Mouse (Mus musculus): Measurements from ENCODE around the gene Apoc1. TPM values are rescaled to one million over a fixed set of nuclear protein-coding genes. Genes with fewer than 3 reads are reported as not detected.

Apoc1 gene
- total and polyA plus RNA-seq, 2 experiments from 2014 or later, result 2.3 to 14.2 TPM

DNA sequence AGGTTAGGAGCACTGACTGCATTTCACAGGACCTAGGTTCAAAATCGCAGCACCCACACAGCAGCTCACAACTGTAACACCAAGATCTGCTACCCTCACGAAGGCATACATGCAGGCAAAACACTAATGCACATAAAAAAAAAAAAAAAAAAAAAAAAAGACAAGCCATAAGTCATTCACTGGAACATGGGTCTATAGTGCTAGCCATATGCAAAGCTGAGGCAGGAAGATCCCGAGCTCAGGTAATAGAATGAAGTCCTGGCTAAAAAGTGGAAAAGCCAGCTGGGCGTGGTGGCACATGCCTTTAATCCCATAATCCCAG is 7.3 kb upstream of the Apoc1 start:
- Histone ChIP-seq H3K27ac (peak overlapping the region; percentile 78), H3K4me2 (ENCODE audit: low read depth, low read length) (no peak overlapping the region), H3K4me1 (ENCODE audit: insufficient read depth, low read length) (peaks cover 9% of the 10 kb centered on the region), H3K36me3 (ENCODE audit: insufficient read depth, low read length) (peaks cover 5% of the 10 kb centered on the region; the same call in 1 of the 2 replicates), H3K9ac (replicated peaks; ENCODE audit: low read length) (no peak overlapping the region), H3K27me3 (ENCODE audit: insufficient read depth, low read length) (no peaks in the 10 kb centered on the region), H3K9me3 (ENCODE audit: low read length) (no peaks in the 10 kb centered on the region), H3K4me3 (ENCODE audit: low read length) (no peak overlapping the region)
- WGBS, result 77% methylated on average over 4 of the region's 4 CpGs
- no peak for TF ChIP-seq CTCF (IDR thresholded peaks at IDR 0.05; ENCODE audit: low read depth)
- ATAC-seq (no peak), DNase-seq (ENCODE audit: low spot score) (no peak)

DNA sequence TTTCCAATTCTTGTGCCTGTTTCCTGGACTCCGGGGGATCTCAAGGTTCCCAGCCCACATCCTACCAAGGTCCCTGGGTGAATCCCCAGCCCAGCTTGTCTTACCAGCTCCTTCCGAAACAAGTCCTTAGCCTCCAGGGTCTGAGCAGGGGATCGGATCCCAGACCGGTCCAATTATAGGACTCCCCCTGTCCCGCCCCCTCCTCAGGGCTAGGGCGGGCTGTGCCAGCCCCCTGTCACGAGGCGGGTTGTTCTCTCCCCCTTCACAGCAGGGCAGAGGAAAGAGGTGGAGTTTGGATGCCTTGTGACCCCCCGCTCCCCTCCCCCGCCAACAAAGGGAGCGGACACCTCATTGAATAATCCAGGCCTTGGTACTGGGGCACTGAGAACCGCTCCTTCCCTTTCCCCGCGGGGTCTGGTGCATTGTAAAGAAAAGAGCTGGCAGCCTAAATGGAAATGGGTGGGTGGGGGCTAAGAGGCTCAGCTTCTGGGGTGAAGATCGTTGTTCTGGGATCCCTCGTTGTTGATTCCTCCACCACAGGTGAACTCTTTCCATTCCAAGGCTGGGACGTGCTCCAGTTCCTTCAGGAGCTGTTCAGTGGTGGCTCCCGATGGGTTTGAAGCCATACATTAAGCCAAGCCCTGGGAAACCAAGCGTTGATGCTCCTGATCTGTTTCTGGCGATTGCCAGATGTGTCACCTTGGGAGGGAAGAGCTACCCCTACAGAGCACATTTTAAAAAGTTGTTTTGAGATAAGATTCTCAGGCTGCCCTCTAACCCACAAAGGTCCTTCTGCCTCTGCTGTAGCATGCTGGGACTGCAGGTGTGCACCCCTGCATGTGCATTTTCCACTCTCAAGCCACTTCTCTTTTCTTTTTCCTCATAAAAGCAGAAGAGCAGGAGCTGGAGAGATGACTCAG is 6.7 kb upstream of the Apoc1 start, which contains the start of gene Apoe:
Apoe (minus strand) TSS at position 282 of the 920 bp plus-strand sequence.
- H3K4me1 ChIP-seq (ENCODE audit: insufficient read depth, low read length), result peaks cover 9% of the 10 kb centered on the region
- TF ChIP-seq CTCF (IDR thresholded peaks at IDR 0.05; ENCODE audit: low read depth), result 0 out of 2 replicates have a peak, but pooled peaks have one; percentile 15
- H3K9ac ChIP-seq (replicated peaks; ENCODE audit: low read length), result peak within 1 kb of the TSS; percentile 58
- H3K36me3 ChIP-seq (ENCODE audit: insufficient read depth, low read length), result peaks cover 5% of the 10 kb centered on the region; the same call in 1 of the 2 replicates
- peak within 1 kb of the TSS; percentile 78 for H3K27ac ChIP-seq
- H3K4me3 ChIP-seq (ENCODE audit: low read length), result peak within 1 kb of the TSS; percentile 40
- H3K4me2 ChIP-seq (ENCODE audit: low read depth, low read length), result peak within 1 kb of the TSS; percentile 56
- DNase-seq (ENCODE audit: low spot score), result peak; percentile 81
- ATAC-seq, result peak; percentile 88
- H3K9me3 ChIP-seq (ENCODE audit: low read length), result no peaks in the 10 kb centered on the region
- H3K27me3 ChIP-seq (ENCODE audit: insufficient read depth, low read length), result no peaks in the 10 kb centered on the region
- WGBS, result 1% methylated on average over 20 of the region's 20 CpGs

DNA sequence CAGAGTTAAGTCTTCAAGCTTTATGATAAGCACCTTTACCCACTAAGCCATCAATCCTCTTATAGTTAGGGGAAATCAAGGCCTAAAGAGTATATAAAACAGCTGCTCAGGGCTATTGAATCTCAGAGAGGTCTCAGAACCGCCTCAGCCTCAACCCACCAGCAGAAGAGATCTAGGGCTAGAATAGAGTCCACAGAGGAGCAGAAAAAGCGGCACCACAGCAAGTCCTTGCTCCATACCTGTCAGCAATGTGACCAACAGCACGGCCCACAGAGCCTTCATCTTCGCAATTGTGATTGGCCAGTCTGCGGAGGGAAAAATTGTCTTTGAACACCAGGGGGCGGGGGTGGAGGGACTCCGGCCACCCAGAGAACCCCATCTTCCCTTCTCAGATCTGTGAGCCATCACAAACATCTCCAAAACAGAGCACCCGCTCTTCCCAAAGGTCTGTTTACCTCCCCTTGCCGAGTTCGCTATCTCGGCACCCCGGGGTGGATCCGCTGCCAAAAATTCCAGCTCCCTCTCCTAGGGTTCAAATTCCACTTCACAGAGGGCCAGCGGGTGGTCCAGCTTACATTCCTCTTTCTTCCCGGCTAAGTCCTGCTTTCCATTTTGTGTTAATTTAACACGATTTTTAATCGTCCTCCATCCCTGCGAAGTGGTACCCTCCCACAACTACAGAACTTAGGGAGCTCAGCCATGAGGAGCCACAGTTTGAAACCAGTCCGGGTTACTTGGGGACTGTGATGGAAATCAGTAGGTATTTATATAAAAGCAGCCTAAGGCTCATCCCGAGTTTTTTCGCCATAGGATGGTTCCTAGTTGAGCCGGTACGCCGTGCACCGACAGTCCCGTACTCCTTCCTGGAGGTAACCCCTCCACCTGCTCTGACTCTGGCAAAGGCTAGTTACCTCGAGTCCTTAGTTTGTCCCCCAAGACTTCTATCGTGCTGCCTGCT is 5.8 kb upstream of the Apoc1 start:
- peak overlapping the region; percentile 40 for H3K4me3 ChIP-seq (ENCODE audit: low read length)

DNA sequence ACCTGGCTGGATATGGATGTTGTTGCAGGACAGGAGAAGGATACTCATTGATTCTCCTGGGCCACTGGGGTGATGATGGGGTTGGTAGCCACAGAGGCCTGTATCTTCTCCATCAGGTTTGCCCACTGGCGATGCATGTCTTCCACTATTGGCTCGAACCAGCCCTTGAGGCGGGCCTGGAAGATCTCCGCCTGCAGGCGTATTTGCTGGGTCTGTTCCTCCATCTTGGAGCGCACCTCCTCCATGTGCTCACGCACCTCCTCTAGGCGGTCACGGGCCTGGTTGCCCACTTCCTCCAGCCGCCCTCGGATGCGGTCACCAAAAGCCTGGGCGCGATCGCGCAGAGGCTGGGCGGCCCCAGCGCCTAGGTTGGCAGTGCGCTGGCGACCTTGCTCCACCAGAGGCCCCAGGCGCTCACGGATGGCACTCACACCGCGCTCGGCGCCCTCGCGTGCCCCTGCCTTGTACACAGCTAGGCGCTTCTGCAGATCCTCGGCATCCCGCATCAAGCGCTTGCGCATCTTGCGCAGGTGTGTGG is 3.9 kb upstream of the Apoc1 start:
- H3K27ac ChIP-seq, result no peak overlapping the region; the same call in 1 of the 2 replicates
- peaks cover 9% of the 10 kb centered on the region for H3K4me1 ChIP-seq (ENCODE audit: insufficient read depth, low read length)
- H3K36me3 ChIP-seq (ENCODE audit: insufficient read depth, low read length), result no peaks in the 10 kb centered on the region
- H3K9ac ChIP-seq (replicated peaks; ENCODE audit: low read length), result no peak overlapping the region
- 95% methylated on average over 34 of the region's 34 CpGs for WGBS
- peak overlapping the region; percentile 56 for H3K4me2 ChIP-seq (ENCODE audit: low read depth, low read length)
- H3K27me3 ChIP-seq (ENCODE audit: insufficient read depth, low read length), result no peaks in the 10 kb centered on the region
- no peaks in the 10 kb centered on the region for H3K9me3 ChIP-seq (ENCODE audit: low read length)
- H3K4me3 ChIP-seq (ENCODE audit: low read length), result no peak overlapping the region
- DNase-seq (ENCODE audit: low spot score) (no peak), ATAC-seq (no peak)
- TF ChIP-seq CTCF (IDR thresholded peaks at IDR 0.05; ENCODE audit: low read depth), result no peak

More for the DNA sequence above, 5.8 kb upstream of the Apoc1 start:
- Histone ChIP-seq H3K4me2 (ENCODE audit: low read depth, low read length) (peak overlapping the region; percentile 56), H3K9ac (replicated peaks; ENCODE audit: low read length) (peak overlapping the region; percentile 58), H3K36me3 (ENCODE audit: insufficient read depth, low read length) (peaks cover 5% of the 10 kb centered on the region; the same call in 1 of the 2 replicates), H3K27ac (peak overlapping the region; percentile 78), H3K27me3 (ENCODE audit: insufficient read depth, low read length) (no peaks in the 10 kb centered on the region), H3K9me3 (ENCODE audit: low read length) (no peaks in the 10 kb centered on the region), H3K4me1 (ENCODE audit: insufficient read depth, low read length) (peaks cover 9% of the 10 kb centered on the region)
- 0 out of 2 replicates have a peak, but pooled peaks have one; percentile 0 for ATAC-seq
- TF ChIP-seq CTCF (IDR thresholded peaks at IDR 0.05; ENCODE audit: low read depth), result peak; percentile 52
- DNase-seq (ENCODE audit: low spot score), result peak; percentile 54
- WGBS, result 2% methylated on average over 28 of the region's 28 CpGs

DNA sequence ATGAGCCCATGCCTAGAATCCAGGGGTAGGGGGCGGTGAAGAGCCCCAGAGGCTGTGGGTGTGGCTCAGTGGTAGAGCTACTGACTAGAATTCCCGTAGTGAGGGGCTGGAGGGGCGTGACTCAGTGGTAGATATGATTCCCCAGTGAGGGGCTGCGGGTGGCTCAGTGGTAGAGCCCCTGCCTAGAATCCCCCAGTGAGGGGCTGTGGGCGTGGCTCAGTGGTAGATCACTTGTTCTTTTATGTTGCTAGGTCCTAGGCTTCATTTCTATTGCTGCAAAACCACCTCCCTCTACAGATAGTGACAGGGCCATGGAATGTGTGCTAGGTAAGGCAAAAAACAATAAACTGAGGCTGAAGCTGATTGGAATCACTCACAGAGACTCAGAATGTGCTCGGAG is 3.4 kb upstream of the Apoc1 start:
- ATAC-seq (no peak), DNase-seq (ENCODE audit: low spot score) (no peak)
- no peaks in the 10 kb centered on the region for H3K9me3 ChIP-seq (ENCODE audit: low read length)
- H3K4me2 ChIP-seq (ENCODE audit: low read depth, low read length), result no peak overlapping the region
- no peak for TF ChIP-seq CTCF (IDR thresholded peaks at IDR 0.05; ENCODE audit: low read depth)
- WGBS, result 89% methylated on average over 6 of the region's 6 CpGs
- no peaks in the 10 kb centered on the region for H3K36me3 ChIP-seq (ENCODE audit: insufficient read depth, low read length)
- H3K27ac ChIP-seq, result no peak overlapping the region; the same call in 1 of the 2 replicates
- no peak overlapping the region for H3K9ac ChIP-seq (replicated peaks; ENCODE audit: low read length)
- peaks cover 9% of the 10 kb centered on the region for H3K4me1 ChIP-seq (ENCODE audit: insufficient read depth, low read length)
- H3K27me3 ChIP-seq (ENCODE audit: insufficient read depth, low read length), result no peaks in the 10 kb centered on the region
- H3K4me3 ChIP-seq (ENCODE audit: low read length), result no peak overlapping the region

DNA sequence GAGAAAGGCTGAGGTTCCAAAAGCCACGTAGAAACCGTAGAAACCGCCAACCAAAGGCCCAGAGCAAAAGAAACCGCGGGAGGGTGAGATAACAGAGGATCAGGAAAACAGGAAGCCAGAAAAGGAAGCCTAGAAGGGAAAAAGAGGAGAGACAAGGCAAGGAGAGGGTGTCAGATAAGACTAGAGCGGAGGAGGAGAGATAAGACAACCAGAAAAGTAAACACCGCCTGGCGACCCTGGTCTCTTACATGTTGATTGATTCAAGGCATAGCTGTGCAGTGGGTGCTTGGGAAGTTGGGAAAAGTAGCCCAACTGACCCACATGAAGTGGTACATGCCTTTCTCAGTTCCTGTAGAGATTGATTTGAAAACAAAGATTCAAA is 2.7 kb upstream of the Apoc1 start:
- Histone ChIP-seq H3K4me2 (ENCODE audit: low read depth, low read length) (no peak overlapping the region), H3K4me3 (ENCODE audit: low read length) (no peak overlapping the region), H3K36me3 (ENCODE audit: insufficient read depth, low read length) (no peaks in the 10 kb centered on the region), H3K27me3 (ENCODE audit: insufficient read depth, low read length) (no peaks in the 10 kb centered on the region), H3K9me3 (ENCODE audit: low read length) (no peaks in the 10 kb centered on the region), H3K9ac (replicated peaks; ENCODE audit: low read length) (no peak overlapping the region), H3K27ac (peak overlapping the region; percentile 66), H3K4me1 (ENCODE audit: insufficient read depth, low read length) (peaks cover 9% of the 10 kb centered on the region)
- no peak for TF ChIP-seq CTCF (IDR thresholded peaks at IDR 0.05; ENCODE audit: low read depth)
- DNase-seq (ENCODE audit: low spot score) (no peak), ATAC-seq (no peak)
- WGBS, result 54% methylated on average over 8 of the region's 8 CpGs
